Mouse (Mus musculus) G1E (cell line): Measurements from ENCODE around the gene Ahsa2.

ENCODE experiments used
- CTCF ChIP-seq: IDR thresholded peaks from 2 replicates; pipeline ENCODE4 v1.5.1; 2012; ENCODE audit warnings: low read depth, low read length, inconsistent platforms, mixed read lengths
- POLR2AphosphoS5 ChIP-seq: IDR thresholded peaks from 2 replicates; pipeline ENCODE4 v1.6.1; 2012; ENCODE audit warnings: low read depth, low read length, inconsistent platforms; ENCODE audit not compliant: insufficient replicate concordance

- no peak for TF ChIP-seq CTCF
- no peak for TF ChIP-seq POLR2AphosphoS5
These were observed 2.6 kb downstream of the Ahsa2 start for GRCm38 (mm10) chr11:23495231-23495630.
